Mouse (Mus musculus): ENCODE results near the gene Camsap3. TPM values are rescaled to one million over a fixed set of nuclear protein-coding genes. Genes with fewer than 3 reads are reported as not detected.

Gene Camsap3
- polyA plus RNA-seq, 1 experiment: 96.3 TPM

GRCm38 (mm10) chr8:3598054-3598453 is 11.0 kb downstream of the Camsap3 start:
- WGBS: 73% methylated on average over 3 of the region's 3 CpGs
- no peak for DNase-seq (ENCODE audit: low read depth, low spot score)

GRCm38 (mm10) chr8:3599219-3599618 is 12.1 kb downstream of the Camsap3 start:
- no peak for DNase-seq (ENCODE audit: low read depth, low spot score)
- 95% methylated on average over 1 of the region's 1 CpGs for WGBS

- WGBS: 81% methylated on average over 6 of the region's 6 CpGs
- no peak for DNase-seq (ENCODE audit: low read depth, low spot score)
Observed at GRCm38 (mm10) chr8:3600401-3600800, 13.3 kb downstream of the Camsap3 start.

GRCm38 (mm10) chr8:3603439-3603838 is 16.3 kb downstream of the Camsap3 start:
- 80% methylated on average over 13 of the region's 13 CpGs for WGBS
- no peak for DNase-seq (ENCODE audit: low read depth, low spot score)

GRCm38 (mm10) chr8:3606593-3606992 is 19.5 kb downstream of the Camsap3 start:
- no peak for DNase-seq (ENCODE audit: low read depth, low spot score)

GRCm38 (mm10) chr8:3607822-3608221 is 20.7 kb downstream of the Camsap3 start:
- 85% methylated on average over 7 of the region's 7 CpGs for WGBS
- DNase-seq (ENCODE audit: low read depth, low spot score): no peak

More at GRCm38 (mm10) chr8:3606593-3606992, 19.5 kb downstream of the Camsap3 start:
- 47% methylated on average over 16 of the region's 16 CpGs for WGBS

- no peak for DNase-seq (ENCODE audit: low read depth, low spot score)
- whole genome bisulfite sequencing: 55% methylated on average over 12 of the region's 12 CpGs
Observed at GRCm38 (mm10) chr8:3609046-3609815, 22.1 kb downstream of the Camsap3 start.

GRCm38 (mm10) chr8:3609816-3610150 is 22.7 kb downstream of the Camsap3 start:
- 64% methylated on average over 6 of the region's 6 CpGs for WGBS
- DNase-seq (ENCODE audit: low read depth, low spot score): no peak

GRCm38 (mm10) chr8:3621199-3621970 is 34.3 kb downstream of the Camsap3 start, which contains the start of the genes Xab2 and Pet100:
TSS of gene Xab2 (minus strand) at chr8:3621316.
TSS of gene Pet100 (plus strand) at chr8:3621548.
- WGBS: under 1% methylated on average over 37 of the region's 37 CpGs
- DNase-seq (ENCODE audit: low read depth, low spot score): peak; percentile 99

- DNase-seq (ENCODE audit: low read depth, low spot score): no peak
- 63% methylated on average over 8 of the region's 8 CpGs for WGBS
Observed at GRCm38 (mm10) chr8:3622119-3622518, 35.0 kb downstream of the Camsap3 start.

- WGBS: 84% methylated on average over 1 of the region's 1 CpGs
- no peak for DNase-seq (ENCODE audit: low read depth, low spot score)
Observed at GRCm38 (mm10) chr8:3625445-3625844, 38.4 kb downstream of the Camsap3 start, which contains the start of gene Pcp2. TSS of gene Pcp2 (minus strand) at chr8:3625545.

- WGBS: 37% methylated on average over 5 of the region's 5 CpGs
- DNase-seq (ENCODE audit: low read depth, low spot score): no peak
Observed at GRCm38 (mm10) chr8:3626971-3627370, 39.9 kb downstream of the Camsap3 start.

GRCm38 (mm10) chr8:3628014-3628413 is 40.9 kb downstream of the Camsap3 start:
- WGBS: 26% methylated on average over 5 of the region's 5 CpGs
- no peak for DNase-seq (ENCODE audit: low read depth, low spot score)

GRCm38 (mm10) chr8:3630647-3631477 is 43.8 kb downstream of the Camsap3 start, which contains the start of gene Stxbp2:
TSS of gene Stxbp2 (plus strand) at chr8:3630955.
- DNase-seq (ENCODE audit: low read depth, low spot score): peak; percentile 70
- 4% methylated on average over 47 of the region's 47 CpGs for WGBS

GRCm38 (mm10) chr8:3631478-3631875 is 44.4 kb downstream of the Camsap3 start:
- no peak for DNase-seq (ENCODE audit: low read depth, low spot score)

GRCm38 (mm10) chr8:3645804-3646203 is 58.7 kb downstream of the Camsap3 start:
- WGBS: 18% methylated on average over 5 of the region's 5 CpGs
- DNase-seq (ENCODE audit: low read depth, low spot score): no peak

More at GRCm38 (mm10) chr8:3631478-3631875, 44.4 kb downstream of the Camsap3 start:
- 4% methylated on average over 8 of the region's 8 CpGs for WGBS

- DNase-seq (ENCODE audit: low read depth, low spot score): no peak
- 74% methylated on average over 6 of the region's 6 CpGs for WGBS
Observed at GRCm38 (mm10) chr8:3646824-3647531, 59.9 kb downstream of the Camsap3 start.

- 36% methylated on average over 4 of the region's 4 CpGs for WGBS
Observed at GRCm38 (mm10) chr8:3647561-3647960, 60.5 kb downstream of the Camsap3 start.

GRCm38 (mm10) chr8:3648268-3648667 is 61.2 kb downstream of the Camsap3 start:
- DNase-seq (ENCODE audit: low read depth, low spot score): no peak
- WGBS: 50% methylated on average over 2 of the region's 2 CpGs

More at GRCm38 (mm10) chr8:3647561-3647960, 60.5 kb downstream of the Camsap3 start:
- no peak for DNase-seq (ENCODE audit: low read depth, low spot score)
